9 mouse cellular contexts compared by ENCODE assay signal in the genomic region with DNA sequence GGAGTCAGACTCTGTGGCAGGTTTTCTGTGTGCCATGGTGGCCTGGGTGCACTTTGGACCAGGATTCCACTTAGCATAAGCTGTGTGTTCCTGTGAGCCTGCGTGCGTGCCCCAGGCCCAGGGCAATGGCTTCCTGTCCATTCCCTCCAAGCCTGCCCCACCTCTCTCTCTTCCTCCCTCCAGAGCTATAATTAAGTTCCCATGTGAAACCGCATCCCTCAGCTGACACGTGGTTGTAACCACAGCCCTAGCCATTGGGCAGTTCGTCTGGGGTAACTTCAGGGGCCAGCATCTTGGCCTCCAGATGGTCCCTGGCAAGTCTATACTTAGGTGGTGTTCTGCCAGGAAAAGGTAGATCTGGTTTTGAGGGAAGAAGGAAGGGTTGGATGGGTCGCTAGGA. TPM values are rescaled to one million over a fixed set of nuclear protein-coding genes. Genes with fewer than 3 reads are reported as not detected.
DNase-seq lines count a peak whose midpoint lies in the region; TF ChIP-seq lines count a peak whose summit lies in the region.
"Had no signal": no experiment of that assay in that cellular context is flagged by ENCODE, and none has a peak within 500 bp of the region (broad histone marks: within the 10 kb centered on the region; RNA-seq: fewer than 3 reads in every experiment).

No protein-coding gene starts in this region.

- H3K4me3 ChIP-seq in myocyte, result no peak overlapping the region

- peak overlapping the region; percentile 82 for H3K4me2 ChIP-seq in myocyte (ENCODE audit: low read depth)

- no peak overlapping the region for H3ac ChIP-seq in myocyte (ENCODE audit: control insufficient read depth, insufficient read length)

- no peaks in the 10 kb centered on the region for H3K27me3 ChIP-seq in myocyte (ENCODE audit: control insufficient read depth, insufficient read depth, insufficient read length)
- H3K27me3 ChIP-seq: Patski had no signal

- peaks cover 34% of the 10 kb centered on the region for H3K79me2 ChIP-seq in myocyte (ENCODE audit: control insufficient read depth, insufficient read depth)

- peak; percentile 83 for DNase-seq in layer of hippocampus, adult 9-11 months
- no peak for DNase-seq in layer of hippocampus, postnatal 36 days
- peak; percentile 45 for DNase-seq in gastrocnemius, postnatal 10 days
- peak; percentile 22 to 60 for DNase-seq in kidney, postnatal 25 days
- no peak for DNase-seq in adrenal gland, postnatal 10 days
- no peak for DNase-seq in thymus, adult 18-20 months
- no peak for DNase-seq in cerebellum, postnatal 10 days

- no peaks in the 10 kb centered on the region for H3K36me3 ChIP-seq in myocyte (ENCODE audit: control insufficient read depth, insufficient read depth)

- TF ChIP-seq POLR2A in myocyte (IDR thresholded peaks at IDR 0.05; ENCODE audit: insufficient read length, low read depth), result peak; percentile 54

TF ChIP-seq in myocyte, 11 proteins besides CTCF, POLR2A, EP300 and RAD21:
- TF ChIP-seq USF1 (IDR thresholded peaks at IDR 0.05; ENCODE audit: low read depth) (peak; percentile 85), MYOG (IDR thresholded peaks at IDR 0.05; ENCODE audit: control insufficient read depth in 1 of 3, insufficient read depth in 1 of 3, insufficient read length in 2 of 3, low read depth in 2 of 3) (peak in 1 of 3 experiments; percentile 24), POLR2AphosphoS2 (IDR thresholded peaks at IDR 0.05; ENCODE audit: insufficient read length, low read depth) (no peak), TCF12 (IDR thresholded peaks at IDR 0.05; ENCODE audit: insufficient read depth, poor library complexity, severe bottlenecking) (no peak), MYOD1 (IDR thresholded peaks at IDR 0.05; ENCODE audit: control insufficient read depth in 1 of 3, insufficient read length in 2 of 3, low read depth in 2 of 3) (no peak), SRF (IDR thresholded peaks at IDR 0.05; ENCODE audit: control insufficient read depth, insufficient read length, low read depth) (no peak), MAX (IDR thresholded peaks at IDR 0.05; ENCODE audit: low read depth) (peak; percentile 29), REST (IDR thresholded peaks at IDR 0.05; ENCODE audit: insufficient read depth, insufficient read length) (no peak), TCF3 (IDR thresholded peaks at IDR 0.05; ENCODE audit: insufficient read length, low read depth) (no peak), E2F4 (IDR thresholded peaks at IDR 0.05; ENCODE audit: insufficient read depth) (no peak), CEBPB (IDR thresholded peaks at IDR 0.05; ENCODE audit: insufficient read depth, poor library complexity, severe bottlenecking) (no peak)

RNA-seq across cellular contexts. Expression of gene Ppard, which starts 15.1 kb away (rescaled TPM):
- 10 to 100 TPM; 22.8 to 30.3 TPM for total RNA-seq in layer of hippocampus, postnatal 36 days (2021)
- total RNA-seq in gastrocnemius, postnatal 10 days (2021), result 10 to 100 TPM; 30.2 to 31.5 TPM
- polyA plus RNA-seq in myocyte (2012; fragmentation: generic; extraction: Trizol), result 32.6 TPM
- total RNA-seq in adrenal gland, postnatal 10 days (2021), result 10 to 100 TPM; 29.8 to 30.2 TPM

RNA-seq across cellular contexts. Expression of gene Def6, which starts 40.0 kb away (rescaled TPM):
- total RNA-seq in layer of hippocampus, postnatal 36 days (2021), result 1 to 10 TPM; 2.1 to 3.4 TPM
- total RNA-seq in gastrocnemius, postnatal 10 days (2021), result 1 to 10 TPM; 3.6 to 7.5 TPM
- 3.4 TPM for polyA plus RNA-seq in myocyte (2012; fragmentation: generic; extraction: Trizol)
- 1 to 10 TPM; 4.7 to 6.7 TPM for total RNA-seq in adrenal gland, postnatal 10 days (2021)

Comparison
In these comparisons a context has a peak if more than half of its experiments do, and no peak if none do; other contexts are left out.
1. DNase-seq: peak in layer of hippocampus, adult 9-11 months (single experiment), gastrocnemius, postnatal 10 days (single experiment) and kidney, postnatal 25 days (2 of 2); none in layer of hippocampus, postnatal 36 days (0 of 2), adrenal gland, postnatal 10 days (single experiment), thymus, adult 18-20 months (0 of 2) and cerebellum, postnatal 10 days (0 of 2).